Mouse (Mus musculus) MEL (cell line): ENCODE data around the gene Tbxa2r.

ENCODE experiments used
- CTCF ChIP-seq, 3 experiments: IDR thresholded peaks in 2 of 3; conservative IDR thresholded peaks in 1 of 3; 2 replicates each; pipeline ENCODE4 v1.5.1; 2011 to 2012; ENCODE audit warnings: low read length in 3 of 3, low read depth in 2 of 3, mild to moderate bottlenecking in 2 of 3, improper control_type of control experiment in 1 of 3, inconsistent platforms in 1 of 3, mixed read lengths in 1 of 3, moderate library complexity in 1 of 3; ENCODE audit not compliant: control insufficient read depth in 1 of 3, insufficient read depth in 1 of 3, poor library complexity in 1 of 3, severe bottlenecking in 1 of 3
- POLR2A ChIP-seq, 2 experiments: IDR thresholded peaks; 2 replicates each; pipeline ENCODE4 v1.6.1; 2011 to 2012; ENCODE audit warnings: low read length in 2 of 2, mild to moderate bottlenecking in 2 of 2, control low read depth in 1 of 2, improper control_type of control experiment in 1 of 2, low read depth in 1 of 2, moderate library complexity in 1 of 2; ENCODE audit not compliant: control insufficient read depth in 1 of 2, insufficient read depth in 1 of 2, poor library complexity in 1 of 2

DNA sequence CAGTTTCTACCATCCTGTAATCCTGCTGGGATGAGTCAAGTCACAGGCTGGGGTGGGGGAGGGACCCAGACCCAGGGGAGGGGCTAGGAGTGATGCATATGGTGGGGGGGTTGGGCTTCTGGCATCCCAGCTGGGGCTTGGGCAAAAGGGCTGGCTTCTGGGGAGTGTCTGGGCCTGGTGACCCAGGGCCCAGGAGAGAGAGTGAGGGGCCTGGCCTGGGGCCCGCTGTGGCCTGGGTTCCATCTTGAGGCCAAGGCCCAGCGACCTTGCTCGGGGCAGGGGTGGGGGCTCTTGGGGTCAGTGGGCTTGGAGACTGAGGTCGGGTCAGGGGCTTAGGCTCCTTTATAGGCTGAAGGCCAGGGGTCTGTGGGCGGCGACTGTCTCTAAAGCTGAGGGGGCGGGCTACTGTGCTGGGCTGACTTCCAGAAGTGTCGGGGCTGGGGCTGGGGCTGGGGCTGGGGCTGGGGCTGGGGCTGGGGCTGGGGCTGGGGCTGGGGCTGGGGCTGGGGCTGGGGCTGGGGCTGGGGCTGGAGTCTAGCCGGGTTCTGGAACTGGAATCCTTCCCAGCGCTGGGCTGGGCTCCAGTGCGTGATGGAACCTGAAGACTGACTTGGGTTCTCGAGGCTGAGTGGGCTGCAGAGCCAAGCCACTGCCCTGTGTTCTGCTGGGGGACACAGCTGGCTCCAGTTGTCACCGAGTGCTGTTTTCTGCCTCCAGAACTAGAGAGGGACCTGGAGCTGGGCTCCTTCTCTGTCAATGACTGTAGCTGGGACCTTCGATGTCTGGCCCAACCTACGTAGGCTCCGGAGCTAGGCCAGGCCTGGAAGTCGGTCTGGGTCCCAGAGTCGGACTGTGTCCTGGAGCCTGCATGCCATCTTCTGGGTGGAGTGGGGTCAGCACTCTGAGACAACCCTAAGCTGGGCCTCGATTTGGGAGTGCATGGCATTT, 7.1 kb downstream of the Tbxa2r start:
- TF ChIP-seq POLR2A (IDR thresholded peaks at IDR 0.05; ENCODE audit: control insufficient read depth in 1 of 2, insufficient read depth in 1 of 2, low read depth in 1 of 2, low read length in 2 of 2, poor library complexity in 1 of 2) (no peak), CTCF (IDR thresholded peaks at IDR 0.05 in 2 of 3, conservative IDR thresholded peaks at IDR 0.05 in 1 of 3; ENCODE audit: control insufficient read depth in 1 of 3, insufficient read depth in 1 of 3, low read depth in 2 of 3, low read length in 3 of 3, poor library complexity in 1 of 3, severe bottlenecking in 1 of 3) (no peak)
